Mouse (Mus musculus) left cerebral cortex, postnatal 4 days (tissue): ENCODE results near the gene Mgrn1. TPM values are rescaled to one million over a fixed set of nuclear protein-coding genes. Genes with fewer than 3 reads are reported as not detected.
A peak's percentile ranks its signal among the peaks of the same experiment; 100 is the strongest.

Source experiments
- DNase-seq: peaks from one replicate; pipeline ENCODE4 v3.0.0-alpha.2; 2022
- intact Hi-C: fragments of 180-260 bp; cut with DNase I; formaldehyde crosslinking; loops from one replicate; pipeline ENCODE4 v1.15.1; 2025
- total RNA-seq, 2 experiments: library from RNA; stranded (reverse); gene quantifications; 2 replicates each; pipeline ENCODE4 v1.2.3; 2021

Mgrn1 gene
- total RNA-seq, 2 experiments from 2014 or later = 152 to 163 TPM

DNA sequence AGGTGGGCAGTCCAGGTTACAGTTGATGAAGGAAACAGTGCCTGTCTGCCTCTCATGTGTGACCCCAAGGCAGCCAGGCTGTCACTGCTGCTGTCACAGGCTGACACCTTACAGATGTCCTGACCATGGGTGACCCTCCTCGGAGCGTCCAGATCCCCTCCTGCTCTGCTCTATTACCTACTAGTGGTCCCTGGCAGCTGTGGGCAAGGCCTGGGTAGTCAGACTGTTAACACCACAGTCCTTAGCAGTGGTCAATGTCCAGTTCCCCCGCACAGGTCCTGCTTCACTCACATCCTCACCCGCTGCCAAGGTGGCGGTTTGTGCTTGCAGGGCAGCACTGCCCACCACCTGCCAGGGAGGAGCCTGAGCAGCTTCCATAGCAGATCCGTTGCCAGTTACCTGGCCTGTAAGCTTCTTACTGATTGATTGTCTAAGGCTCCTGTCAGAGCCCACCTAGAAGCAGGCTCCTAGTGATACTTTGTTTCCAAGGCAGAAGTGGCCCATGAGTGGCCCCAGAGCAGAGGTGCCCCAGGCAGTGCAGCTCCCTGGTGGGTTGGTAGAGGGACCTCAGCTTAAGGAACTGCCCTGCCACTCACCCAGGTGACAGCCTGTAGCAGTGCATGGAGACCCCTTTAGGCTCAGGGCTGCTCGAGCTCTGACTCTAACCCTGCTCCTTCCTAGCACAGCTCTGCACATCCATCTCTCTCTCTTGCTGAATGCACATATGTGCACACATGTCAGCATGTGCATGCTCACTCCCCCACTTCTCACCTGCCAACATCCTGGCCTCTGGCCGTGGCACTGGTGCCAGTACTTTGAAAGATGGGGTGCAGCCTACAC, 51.5 kb downstream of the Mgrn1 start:
- intact Hi-C loops = no loop called here
- no peak for DNase-seq

DNA sequence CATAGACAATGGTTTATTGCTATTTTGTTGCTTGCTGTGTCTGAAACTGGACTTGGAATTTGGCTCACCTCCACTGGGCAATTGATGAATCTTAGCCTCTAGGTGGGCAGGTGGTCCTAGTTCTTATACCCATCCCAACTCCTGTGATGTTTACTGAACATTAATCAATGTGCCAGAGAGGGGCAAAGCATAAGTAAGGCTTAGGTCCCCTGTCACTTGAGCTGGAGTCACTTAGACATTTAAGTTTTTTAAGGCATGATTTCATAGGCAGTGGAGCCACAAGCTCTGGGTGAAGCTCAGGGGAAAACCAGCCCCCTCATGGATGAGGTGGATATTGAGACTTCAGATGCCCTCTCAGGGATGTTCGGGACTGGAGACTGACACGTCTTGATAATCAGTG, 52.4 kb downstream of the Mgrn1 start, which contains the start of gene Nudt16l1:
TSS of gene Nudt16l1 (plus strand) at position 301 of the 400 bp plus-strand sequence.
- intact Hi-C loops = no loop called here
- DNase-seq = no peak

- intact Hi-C loops = no loop called here
- peak; percentile 97 for DNase-seq
These were observed 52.9 kb downstream of the Mgrn1 start for GRCm38 (mm10) chr16:4938989-4939388.

GRCm38 (mm10) chr16:4939412-4939811, 53.4 kb downstream of the Mgrn1 start:
- intact Hi-C loops = no loop called here
- peak; percentile 36 for DNase-seq

DNA sequence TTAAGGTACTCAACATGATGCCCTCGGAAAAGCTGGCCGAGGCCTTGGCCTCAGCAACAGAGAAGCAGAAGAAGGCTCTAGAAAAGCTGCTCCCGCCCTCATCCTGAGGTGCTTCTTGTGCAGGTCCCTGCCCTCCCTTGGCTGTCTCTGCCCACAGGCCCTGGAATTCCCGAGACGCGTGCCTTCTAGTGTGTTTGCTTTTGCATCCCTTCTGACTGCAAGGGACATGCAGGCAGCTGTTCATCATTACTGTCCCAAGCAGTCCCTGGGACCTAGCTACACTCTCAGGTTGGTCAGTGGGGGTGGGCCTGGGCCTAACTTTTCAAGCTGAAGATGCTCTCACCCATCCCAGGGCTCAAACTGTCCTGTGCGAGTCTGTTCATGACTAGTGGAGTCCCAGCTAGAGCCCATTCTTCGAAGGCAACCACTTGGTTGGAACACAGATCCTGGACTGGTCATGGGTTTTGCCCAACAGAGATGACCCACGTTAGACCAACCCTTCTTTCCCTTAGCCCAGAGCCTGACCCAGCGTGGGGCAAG, 54.3 kb downstream of the Mgrn1 start:
- DNase-seq = no peak
- intact Hi-C loops = no loop called here

GRCm38 (mm10) chr16:4941016-4941415, 55.0 kb downstream of the Mgrn1 start:
- intact Hi-C loops = no loop called here
- no peak for DNase-seq

GRCm38 (mm10) chr16:4942868-4943267, 56.8 kb downstream of the Mgrn1 start:
- no peak for DNase-seq
- intact Hi-C loops = no loop called here

- intact Hi-C loops = no loop called here
- DNase-seq = no peak
These were observed 57.4 kb downstream of the Mgrn1 start for GRCm38 (mm10) chr16:4943431-4943830.

- intact Hi-C loops = no loop called here
- DNase-seq = no peak
These were observed 59.4 kb downstream of the Mgrn1 start for GRCm38 (mm10) chr16:4945415-4945814.

- intact Hi-C loops = no loop called here
- DNase-seq = no peak
These were observed 60.1 kb downstream of the Mgrn1 start for GRCm38 (mm10) chr16:4946155-4946554.

DNA sequence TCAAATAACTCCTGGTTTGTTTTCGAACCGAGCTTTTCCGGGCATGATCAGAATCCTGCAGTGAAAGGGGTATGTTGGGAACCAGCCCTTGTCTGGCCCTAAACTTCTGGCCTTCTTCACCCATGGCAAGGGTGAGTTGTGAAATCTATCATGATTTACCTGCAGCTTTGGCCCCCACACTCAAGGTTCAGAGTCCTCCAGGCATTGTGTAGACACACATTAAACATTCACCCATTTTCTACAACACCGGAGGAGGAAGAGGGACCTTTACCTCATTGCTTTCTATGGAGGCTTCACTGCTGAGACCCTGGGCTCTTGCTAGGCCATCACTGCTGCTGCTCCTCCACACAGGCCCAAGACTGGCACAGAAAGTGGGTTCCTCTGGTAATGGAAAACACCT, 61.3 kb downstream of the Mgrn1 start:
- intact Hi-C loops = no loop called here
- no peak for DNase-seq

DNA sequence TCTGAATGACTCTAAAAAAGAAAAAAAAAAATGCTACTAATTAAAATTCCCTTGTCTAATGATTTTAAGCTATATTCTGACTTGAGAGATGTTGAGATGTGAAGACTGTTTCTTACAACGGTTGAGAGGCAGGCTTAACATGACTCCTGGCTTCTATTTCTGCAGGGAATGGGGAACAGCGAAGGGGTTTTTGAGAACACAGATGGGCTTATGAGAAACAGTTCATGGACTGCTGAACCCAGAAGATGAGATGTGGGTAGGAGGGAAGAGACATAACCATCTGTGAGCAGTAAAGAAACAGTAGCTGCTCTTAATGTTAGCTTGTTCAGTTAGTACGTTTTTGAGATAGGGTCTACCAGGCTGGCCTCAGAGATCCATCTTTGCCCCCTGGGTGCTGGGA, 70.6 kb downstream of the Mgrn1 start:
- DNase-seq = no peak
- intact Hi-C loops = no loop called here

DNA sequence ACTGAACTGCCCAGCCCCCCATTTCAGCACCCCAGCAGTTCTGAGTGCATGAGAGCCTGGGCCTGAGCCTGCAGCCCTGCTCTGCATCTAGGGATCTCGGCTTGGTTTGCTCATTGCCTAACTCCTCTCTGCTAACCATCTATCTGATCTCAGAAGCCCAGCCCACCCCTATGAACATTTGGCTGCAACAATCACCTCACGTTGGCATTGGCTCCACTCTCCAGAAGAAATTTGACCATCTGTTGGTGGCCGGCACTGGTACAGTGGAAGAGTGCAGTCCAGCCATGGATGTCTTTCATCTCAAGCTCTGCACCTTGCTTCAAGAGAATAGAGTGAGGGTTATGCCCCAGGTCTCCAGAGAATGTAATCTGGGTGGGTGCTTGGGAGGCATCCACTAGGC, 71.4 kb downstream of the Mgrn1 start:
- intact Hi-C loops = no loop called here
- no peak for DNase-seq

GRCm38 (mm10) chr16:4960260-4960659, 74.2 kb downstream of the Mgrn1 start:
- intact Hi-C loops = no loop called here
- DNase-seq = no peak

DNA sequence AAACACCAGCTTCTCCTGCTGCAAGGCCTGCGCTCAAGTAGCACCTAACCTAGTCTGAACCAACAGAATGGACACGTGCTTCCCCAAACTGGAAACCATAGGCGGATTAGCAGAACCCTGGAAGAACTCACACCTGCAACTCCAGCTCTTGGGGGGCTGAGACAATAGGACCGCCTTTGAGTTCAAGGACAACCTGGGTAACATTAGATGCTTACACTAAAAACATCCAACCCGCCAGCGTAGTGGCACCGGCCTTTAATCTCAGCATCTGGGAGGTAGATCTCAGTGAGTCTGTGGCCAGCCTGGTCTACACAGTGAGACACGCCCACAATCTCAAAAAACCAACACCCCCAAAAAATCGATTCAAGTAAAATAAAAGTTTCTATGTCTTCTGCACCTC, 77.3 kb downstream of the Mgrn1 start:
- intact Hi-C loops = no loop called here
- DNase-seq = no peak

GRCm38 (mm10) chr16:4963797-4964709, 78.0 kb downstream of the Mgrn1 start, which contains the start of gene Anks3:
TSS of gene Anks3 (minus strand) at chr16:4964205.
- intact Hi-C loops = no loop called here

DNA sequence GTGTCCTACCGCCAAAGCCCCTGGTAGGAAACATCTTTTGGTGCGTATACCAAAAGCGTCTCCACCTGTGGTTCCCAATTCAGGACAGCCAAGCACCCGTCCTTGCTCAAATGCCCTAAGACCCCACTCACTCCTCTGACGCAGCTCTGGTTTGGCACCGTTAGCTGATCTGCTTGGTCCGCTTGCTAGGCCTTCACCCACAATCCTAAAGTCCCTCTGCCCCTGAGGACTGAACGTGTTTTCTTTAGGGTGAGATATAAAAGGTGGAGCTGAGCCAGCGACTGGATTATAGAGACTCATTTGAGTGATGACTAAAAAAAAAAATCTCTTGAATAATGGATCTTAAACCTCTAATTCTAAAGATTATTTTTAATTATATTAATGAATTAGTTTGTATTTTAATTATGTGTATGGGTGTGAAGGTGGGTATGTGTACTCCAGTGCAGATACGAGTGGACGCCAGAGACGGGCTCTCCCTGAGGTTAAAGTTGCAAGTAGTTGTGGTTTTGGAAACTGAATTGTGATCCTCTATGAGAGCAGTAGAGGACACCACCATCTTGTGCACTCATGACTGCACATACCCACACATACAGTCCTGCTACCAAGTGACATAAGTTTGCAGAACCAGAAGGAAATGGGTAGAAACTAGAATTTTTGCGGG, 78.8 kb downstream of the Mgrn1 start:
- intact Hi-C loops = no loop called here
- DNase-seq = no peak

More at GRCm38 (mm10) chr16:4963797-4964709, 78.0 kb downstream of the Mgrn1 start, which contains the start of gene Anks3:
- peak; percentile 99 for DNase-seq

GRCm38 (mm10) chr16:4965392-4966129, 79.5 kb downstream of the Mgrn1 start:
- intact Hi-C loops = no loop called here
- DNase-seq = no peak

DNA sequence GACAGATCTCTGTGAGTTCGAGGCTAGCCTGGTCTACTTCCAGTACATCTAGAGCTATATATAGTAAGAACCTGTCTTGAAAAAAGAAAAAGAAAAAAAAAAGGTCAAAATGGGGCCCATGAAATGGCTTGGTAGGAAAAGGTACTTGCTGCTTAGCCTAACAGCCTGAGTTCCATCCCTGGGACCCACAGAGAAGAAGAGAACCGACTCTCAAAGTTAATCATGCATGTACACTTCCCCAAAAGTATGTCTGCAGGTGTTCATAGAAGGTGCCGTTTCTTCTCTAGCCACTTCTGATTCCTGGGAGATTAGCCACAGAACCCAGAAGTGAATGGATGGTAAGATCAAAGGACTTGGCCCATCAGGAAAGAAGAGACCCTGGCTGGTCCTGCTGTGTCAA, 82.4 kb downstream of the Mgrn1 start:
- no peak for DNase-seq
- intact Hi-C loops = no loop called here
